Mouse (Mus musculus): ENCODE measurements around the gene Ppil4. TPM values are rescaled to one million over a fixed set of nuclear protein-coding genes. Genes with fewer than 3 reads are reported as not detected.

The Ppil4 gene
- polyA plus RNA-seq, 1 experiment, result 22.3 TPM

DNA sequence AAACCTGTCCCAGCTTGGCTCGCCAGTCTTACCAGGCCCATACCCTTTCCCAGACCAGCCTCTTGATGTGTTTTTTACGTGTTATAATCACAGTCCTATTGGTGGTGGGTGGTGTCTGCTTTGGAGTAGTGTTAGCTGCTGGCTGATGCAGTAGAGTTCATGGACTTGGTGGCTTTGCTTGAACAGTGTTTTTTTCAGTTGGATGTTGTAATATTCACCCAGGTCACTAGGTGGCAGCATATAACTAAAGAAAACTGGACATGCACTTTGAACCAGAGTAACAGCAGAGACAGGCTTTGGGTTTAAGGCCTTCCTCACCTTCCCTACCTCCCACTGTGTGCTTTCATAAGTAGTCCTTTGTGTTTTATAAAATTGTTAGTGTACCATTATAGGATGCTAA lies 17.2 kb downstream of the Ppil4 start:
- 48% methylated on average over 2 of the region's 2 CpGs for WGBS
- H3K27me3 ChIP-seq (ENCODE audit: control insufficient read depth, insufficient read depth, low read length), result no peaks in the 10 kb centered on the region
- no peak overlapping the region for H3K4me3 ChIP-seq (replicated peaks; ENCODE audit: insufficient read depth, low read depth, low read length)
- TF ChIP-seq POLR2A (IDR thresholded peaks at IDR 0.05; ENCODE audit: borderline replicate concordance, insufficient read depth, low read length), result no peak
- TF ChIP-seq CTCF (IDR thresholded peaks at IDR 0.05; ENCODE audit: borderline replicate concordance, insufficient read depth, low read depth, low read length), result peak; percentile 59; the same call in 1 of the 2 replicates
- peak; percentile 18 to 60 for DNase-seq
- no peak overlapping the region for H3K27ac ChIP-seq (ENCODE audit: insufficient read depth, low read length)
- H3K4me1 ChIP-seq (ENCODE audit: control insufficient read depth, insufficient read depth, low read length), result no peaks in the 10 kb centered on the region

DNA sequence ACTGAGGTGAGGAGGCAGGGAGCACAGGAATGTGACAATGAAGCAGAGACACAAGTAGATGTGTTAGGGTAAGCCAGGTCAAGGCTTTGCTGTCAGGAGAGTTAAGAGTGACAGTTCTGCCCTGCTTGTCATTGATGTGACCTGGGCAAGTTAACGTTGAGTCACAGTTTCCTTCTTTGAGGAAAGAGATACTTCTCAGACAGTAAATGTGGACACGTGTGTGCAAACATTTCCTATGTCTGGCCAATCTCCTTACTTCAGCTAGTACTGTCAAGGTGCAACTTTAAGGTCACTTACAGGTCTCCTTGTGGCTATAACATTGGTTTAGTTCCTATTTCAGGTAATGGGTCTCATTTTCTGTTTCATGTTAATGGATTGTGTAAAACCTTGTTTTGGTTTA lies 23.8 kb downstream of the Ppil4 start:
- H3K4me1 ChIP-seq (ENCODE audit: control insufficient read depth, insufficient read depth, low read length), result no peaks in the 10 kb centered on the region
- WGBS, result 85% methylated on average over 2 of the region's 2 CpGs
- no peak overlapping the region for H3K4me3 ChIP-seq (replicated peaks; ENCODE audit: insufficient read depth, low read depth, low read length)
- DNase-seq, result no peak
- no peaks in the 10 kb centered on the region for H3K27me3 ChIP-seq (ENCODE audit: control insufficient read depth, insufficient read depth, low read length)
- no peak overlapping the region for H3K27ac ChIP-seq (ENCODE audit: insufficient read depth, low read length)
- TF ChIP-seq CTCF (IDR thresholded peaks at IDR 0.05; ENCODE audit: borderline replicate concordance, insufficient read depth, low read depth, low read length) (no peak), POLR2A (IDR thresholded peaks at IDR 0.05; ENCODE audit: borderline replicate concordance, insufficient read depth, low read length) (no peak)

DNA sequence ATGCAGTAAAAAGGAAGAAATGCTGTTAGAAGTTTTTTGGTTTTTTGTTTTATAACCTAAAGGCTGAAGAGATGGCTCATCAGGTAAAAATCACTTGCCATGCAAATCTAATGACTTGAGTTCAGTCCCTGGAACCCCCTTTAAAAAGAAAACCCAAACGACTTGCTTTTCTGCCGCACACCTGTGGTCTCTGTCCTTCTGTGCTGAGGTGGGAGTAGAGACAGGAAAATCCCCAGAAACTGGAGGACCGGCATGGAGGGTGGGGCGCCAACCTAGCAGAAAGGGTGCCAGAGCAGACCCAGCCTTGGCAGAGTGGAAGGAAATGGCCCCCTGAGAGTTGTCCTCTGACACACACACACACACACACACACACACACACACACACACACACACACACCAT lies 26.0 kb downstream of the Ppil4 start:
- Histone ChIP-seq H3K27me3 (ENCODE audit: control insufficient read depth, insufficient read depth, low read length) (no peaks in the 10 kb centered on the region), H3K27ac (ENCODE audit: insufficient read depth, low read length) (no peak overlapping the region), H3K4me1 (ENCODE audit: control insufficient read depth, insufficient read depth, low read length) (no peaks in the 10 kb centered on the region), H3K4me3 (replicated peaks; ENCODE audit: insufficient read depth, low read depth, low read length) (no peak overlapping the region)
- WGBS, result 71% methylated on average over 4 of the region's 4 CpGs
- no peak for DNase-seq
- TF ChIP-seq POLR2A (IDR thresholded peaks at IDR 0.05; ENCODE audit: borderline replicate concordance, insufficient read depth, low read length) (no peak), CTCF (IDR thresholded peaks at IDR 0.05; ENCODE audit: borderline replicate concordance, insufficient read depth, low read depth, low read length) (no peak)

DNA sequence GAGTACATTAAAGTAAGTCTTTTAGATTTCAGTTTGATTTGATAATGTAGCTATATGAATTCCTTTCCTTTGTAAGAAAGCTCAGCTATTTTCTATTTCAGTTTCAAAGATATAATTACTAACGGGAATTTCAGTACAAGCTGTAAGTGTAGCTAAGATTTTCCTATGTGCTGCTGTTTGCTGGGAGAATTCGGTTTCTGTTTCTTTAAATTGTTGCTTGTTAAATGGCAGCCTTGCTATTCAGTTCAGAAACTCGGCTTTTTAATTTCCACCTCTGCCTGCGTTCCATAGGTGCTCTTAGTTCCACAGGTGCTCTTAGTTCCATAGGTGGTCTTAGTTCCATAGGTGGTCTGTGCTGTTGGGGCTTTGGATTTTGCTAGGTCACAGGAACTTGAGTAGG lies 26.5 kb downstream of the Ppil4 start:
- H3K27me3 ChIP-seq (ENCODE audit: control insufficient read depth, insufficient read depth, low read length), result no peaks in the 10 kb centered on the region
- no peak overlapping the region for H3K4me3 ChIP-seq (replicated peaks; ENCODE audit: insufficient read depth, low read depth, low read length)
- no peak overlapping the region for H3K27ac ChIP-seq (ENCODE audit: insufficient read depth, low read length)
- H3K4me1 ChIP-seq (ENCODE audit: control insufficient read depth, insufficient read depth, low read length), result no peaks in the 10 kb centered on the region
- DNase-seq, result no peak
- 96% methylated on average over 4 of the region's 4 CpGs for WGBS
- no peak for TF ChIP-seq CTCF (IDR thresholded peaks at IDR 0.05; ENCODE audit: borderline replicate concordance, insufficient read depth, low read depth, low read length)
- no peak for TF ChIP-seq POLR2A (IDR thresholded peaks at IDR 0.05; ENCODE audit: borderline replicate concordance, insufficient read depth, low read length)

DNA sequence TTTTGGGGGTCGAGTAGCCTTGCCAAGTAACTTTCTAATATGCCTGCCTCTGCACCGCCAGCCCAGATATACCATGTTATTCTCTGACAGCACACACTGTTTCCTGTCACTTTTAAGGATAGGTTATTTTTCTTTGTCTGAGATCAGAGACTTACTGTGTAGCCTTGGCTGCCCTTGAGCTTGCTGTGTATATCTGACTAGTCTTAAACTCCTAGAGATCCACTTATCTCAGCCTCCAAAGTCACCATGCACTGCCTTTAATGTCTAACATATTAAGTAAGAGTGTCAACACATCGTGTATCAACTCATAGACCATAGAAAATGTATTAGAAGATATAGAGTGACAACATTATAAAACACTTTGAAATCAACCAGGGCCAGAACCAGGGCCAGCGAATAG lies 26.9 kb downstream of the Ppil4 start:
- no peak overlapping the region for H3K27ac ChIP-seq (ENCODE audit: insufficient read depth, low read length)
- H3K4me3 ChIP-seq (replicated peaks; ENCODE audit: insufficient read depth, low read depth, low read length), result no peak overlapping the region
- TF ChIP-seq POLR2A (IDR thresholded peaks at IDR 0.05; ENCODE audit: borderline replicate concordance, insufficient read depth, low read length) (no peak), CTCF (IDR thresholded peaks at IDR 0.05; ENCODE audit: borderline replicate concordance, insufficient read depth, low read depth, low read length) (no peak)
- no peaks in the 10 kb centered on the region for H3K4me1 ChIP-seq (ENCODE audit: control insufficient read depth, insufficient read depth, low read length)
- no peaks in the 10 kb centered on the region for H3K27me3 ChIP-seq (ENCODE audit: control insufficient read depth, insufficient read depth, low read length)
- 91% methylated on average over 4 of the region's 4 CpGs for WGBS
- DNase-seq, result no peak

DNA sequence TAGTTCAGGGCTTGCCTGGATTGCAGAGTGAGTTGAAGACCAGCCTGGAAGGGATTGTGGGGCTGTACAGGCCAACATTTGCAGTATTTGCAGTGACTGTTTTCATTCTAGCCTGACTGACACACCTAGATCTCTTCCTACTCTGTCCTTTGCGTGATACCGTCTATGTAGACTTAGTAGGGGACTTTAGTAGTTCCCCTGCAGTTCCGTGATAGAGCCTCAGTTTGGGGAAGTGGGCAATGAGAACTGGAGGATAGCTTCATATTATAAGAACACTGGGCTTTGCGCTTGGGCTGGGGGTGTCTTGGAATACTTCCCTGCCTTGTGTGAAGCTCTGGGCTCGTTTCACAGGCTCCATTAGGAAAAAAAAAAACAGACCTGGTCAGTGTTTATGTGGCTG lies 27.5 kb downstream of the Ppil4 start:
- DNase-seq, result no peak
- Histone ChIP-seq H3K4me3 (replicated peaks; ENCODE audit: insufficient read depth, low read depth, low read length) (no peak overlapping the region), H3K27ac (ENCODE audit: insufficient read depth, low read length) (no peak overlapping the region), H3K4me1 (ENCODE audit: control insufficient read depth, insufficient read depth, low read length) (no peaks in the 10 kb centered on the region), H3K27me3 (ENCODE audit: control insufficient read depth, insufficient read depth, low read length) (no peaks in the 10 kb centered on the region)
- TF ChIP-seq POLR2A (IDR thresholded peaks at IDR 0.05; ENCODE audit: borderline replicate concordance, insufficient read depth, low read length) (no peak), CTCF (IDR thresholded peaks at IDR 0.05; ENCODE audit: borderline replicate concordance, insufficient read depth, low read depth, low read length) (no peak)
- 91% methylated on average over 5 of the region's 5 CpGs for WGBS

DNA sequence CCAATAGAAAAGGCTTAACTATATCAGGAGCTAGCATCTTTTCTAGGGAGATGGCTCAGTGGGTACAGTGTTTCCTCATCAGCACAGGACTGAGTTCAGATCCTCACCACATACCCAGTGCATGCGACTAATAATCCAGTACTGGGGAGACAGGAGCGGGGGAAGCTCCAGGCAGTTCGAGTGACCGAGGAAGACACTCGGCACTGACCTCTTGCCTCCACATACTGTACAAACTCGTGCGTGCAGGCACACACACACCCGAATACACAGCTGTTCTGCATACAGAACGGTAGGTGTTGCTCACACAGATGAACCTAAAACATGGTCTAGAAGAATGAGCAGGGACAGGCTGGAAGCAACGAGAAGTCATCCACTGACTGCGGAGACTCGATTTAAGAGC lies 29.3 kb downstream of the Ppil4 start:
- 93% methylated on average over 12 of the region's 12 CpGs for WGBS
- DNase-seq, result no peak
- Histone ChIP-seq H3K27me3 (ENCODE audit: control insufficient read depth, insufficient read depth, low read length) (no peaks in the 10 kb centered on the region), H3K4me1 (ENCODE audit: control insufficient read depth, insufficient read depth, low read length) (no peaks in the 10 kb centered on the region), H3K27ac (ENCODE audit: insufficient read depth, low read length) (no peak overlapping the region), H3K4me3 (replicated peaks; ENCODE audit: insufficient read depth, low read depth, low read length) (no peak overlapping the region)
- TF ChIP-seq CTCF (IDR thresholded peaks at IDR 0.05; ENCODE audit: borderline replicate concordance, insufficient read depth, low read depth, low read length) (no peak), POLR2A (IDR thresholded peaks at IDR 0.05; ENCODE audit: borderline replicate concordance, insufficient read depth, low read length) (no peak)

- Histone ChIP-seq H3K4me1 (ENCODE audit: control insufficient read depth, insufficient read depth, low read length) (no peaks in the 10 kb centered on the region), H3K27ac (ENCODE audit: insufficient read depth, low read length) (no peak overlapping the region), H3K27me3 (ENCODE audit: control insufficient read depth, insufficient read depth, low read length) (no peaks in the 10 kb centered on the region), H3K4me3 (replicated peaks; ENCODE audit: insufficient read depth, low read depth, low read length) (no peak overlapping the region)
- no peak for DNase-seq
- no peak for TF ChIP-seq POLR2A (IDR thresholded peaks at IDR 0.05; ENCODE audit: borderline replicate concordance, insufficient read depth, low read length)
- no peak for TF ChIP-seq CTCF (IDR thresholded peaks at IDR 0.05; ENCODE audit: borderline replicate concordance, insufficient read depth, low read depth, low read length)
- WGBS, result 84% methylated on average over 9 of the region's 9 CpGs
Observed at GRCm38 (mm10) chr10:7824663-7825280, 32.1 kb downstream of the Ppil4 start.

Data from cerebellum, adult 2 months (tissue).